Mouse (Mus musculus): ENCODE results near the gene Sp140. TPM values are rescaled to one million over a fixed set of nuclear protein-coding genes. Genes with fewer than 3 reads are reported as not detected.
"Not testable (repeated sequence)": the region's sequence is repeated elsewhere in the genome, so short reads cannot be mapped to it uniquely, and the experiment has no call there.

The Sp140 gene
- polyA plus RNA-seq, 1 experiment from 2014 or later = 0.87 TPM

- H3K9ac ChIP-seq (replicated peaks); H3K27ac ChIP-seq; H3K27me3 ChIP-seq; H3K4me2 ChIP-seq; H3K9me3 ChIP-seq; H3K4me1 ChIP-seq (replicated peaks); H3K4me3 ChIP-seq (replicated peaks); ATAC-seq (ENCODE audit: insufficient number of reproducible peaks, insufficient read depth, low FRiP score, low TSS enrichment, low read depth); H3K36me3 ChIP-seq: not testable (repeated sequence)
- 78% methylated on average over 4 of the region's 5 CpGs for WGBS
Measured at GRCm38 (mm10) chr1:85650524-85650923, 50.3 kb downstream of the Sp140 start.

GRCm38 (mm10) chr1:85651770-85652275 is 51.6 kb downstream of the Sp140 start:
- H3K36me3 ChIP-seq; H3K4me2 ChIP-seq; H3K27ac ChIP-seq; H3K4me1 ChIP-seq (replicated peaks); H3K4me3 ChIP-seq (replicated peaks); H3K9ac ChIP-seq (replicated peaks); H3K9me3 ChIP-seq; ATAC-seq (ENCODE audit: insufficient number of reproducible peaks, insufficient read depth, low FRiP score, low TSS enrichment, low read depth); H3K27me3 ChIP-seq: not testable (repeated sequence)
- 87% methylated on average over 13 of the region's 13 CpGs for WGBS

- ATAC-seq (ENCODE audit: insufficient number of reproducible peaks, insufficient read depth, low FRiP score, low TSS enrichment, low read depth); H3K36me3 ChIP-seq; H3K9ac ChIP-seq (replicated peaks); H3K4me1 ChIP-seq (replicated peaks); H3K9me3 ChIP-seq; H3K27ac ChIP-seq; H3K27me3 ChIP-seq; H3K4me2 ChIP-seq; H3K4me3 ChIP-seq (replicated peaks): not testable (repeated sequence)
- WGBS = 96% methylated on average over 2 of the region's 2 CpGs
Measured at GRCm38 (mm10) chr1:85657211-85657610, 57.0 kb downstream of the Sp140 start.

DNA sequence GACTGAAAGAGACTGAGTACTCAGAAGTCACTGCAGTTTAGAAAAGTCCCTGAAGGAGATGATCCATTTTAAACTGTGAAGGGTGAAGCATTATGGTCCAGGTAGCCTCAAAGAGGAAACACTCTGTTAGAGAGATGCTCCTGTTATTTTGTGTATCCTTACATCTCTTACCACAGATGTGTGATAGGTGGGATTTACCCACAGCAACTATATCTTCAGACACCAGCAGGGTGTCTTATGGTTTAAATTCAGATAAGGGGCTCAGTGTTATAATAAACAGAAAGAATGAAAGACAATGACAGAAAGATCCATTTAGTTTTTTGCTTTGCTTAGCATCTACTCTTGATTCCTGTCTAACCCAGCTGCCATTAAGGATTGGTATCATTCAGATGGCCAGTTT is 64.1 kb downstream of the Sp140 start:
- H3K4me2 ChIP-seq = no peak overlapping the region
- ATAC-seq (ENCODE audit: insufficient number of reproducible peaks, insufficient read depth, low FRiP score, low TSS enrichment, low read depth) = no peak
- no peaks in the 10 kb centered on the region for H3K4me1 ChIP-seq (replicated peaks)
- H3K9ac ChIP-seq (replicated peaks) = no peak overlapping the region
- no peak overlapping the region for H3K27ac ChIP-seq
- H3K27me3 ChIP-seq = no peaks in the 10 kb centered on the region
- H3K9me3 ChIP-seq = no peaks in the 10 kb centered on the region
- no peak overlapping the region for H3K4me3 ChIP-seq (replicated peaks)
- H3K36me3 ChIP-seq = no peaks in the 10 kb centered on the region

- no peaks in the 10 kb centered on the region for H3K36me3 ChIP-seq
- H3K4me3 ChIP-seq (replicated peaks) = no peak overlapping the region
- H3K27ac ChIP-seq = no peak overlapping the region
- H3K4me2 ChIP-seq = no peak overlapping the region
- H3K4me1 ChIP-seq (replicated peaks) = 0 out of 2 replicates have a peak, but pooled peaks cover 5% of the 10 kb centered on the region
- WGBS = 53% methylated on average over 4 of the region's 4 CpGs
- H3K27me3 ChIP-seq = no peaks in the 10 kb centered on the region
- H3K9ac ChIP-seq (replicated peaks) = no peak overlapping the region
- H3K9me3 ChIP-seq = no peaks in the 10 kb centered on the region
- ATAC-seq (ENCODE audit: insufficient number of reproducible peaks, insufficient read depth, low FRiP score, low TSS enrichment, low read depth) = no peak
Measured at GRCm38 (mm10) chr1:85680226-85680625, 80.0 kb downstream of the Sp140 start.

GRCm38 (mm10) chr1:85686666-85687065 is 86.5 kb downstream of the Sp140 start:
- 40% methylated on average over 5 of the region's 5 CpGs for WGBS
- no peaks in the 10 kb centered on the region for H3K36me3 ChIP-seq

DNA sequence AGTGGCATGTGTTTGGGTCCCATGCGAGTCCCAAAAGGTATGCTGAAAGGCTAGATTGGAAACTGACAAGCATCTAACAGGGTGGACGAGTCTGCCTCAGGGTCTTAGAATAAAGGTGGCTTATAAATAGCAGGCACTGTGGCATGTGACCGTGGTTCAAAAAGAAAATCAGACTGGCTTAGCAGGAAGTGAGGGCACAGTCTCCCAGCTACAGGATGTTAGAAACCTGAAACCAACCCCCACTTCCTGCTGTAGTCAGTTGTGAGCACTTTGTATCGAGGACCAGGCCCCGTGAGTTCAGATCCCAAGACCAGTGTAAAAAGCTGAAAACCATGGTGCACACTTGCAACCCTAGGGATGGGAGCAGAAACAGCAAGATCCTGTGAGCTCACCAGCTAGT is 87.2 kb downstream of the Sp140 start:
- 43% methylated on average over 5 of the region's 5 CpGs for WGBS
- Histone ChIP-seq H3K27me3 (no peaks in the 10 kb centered on the region), H3K27ac (no peak overlapping the region)

More at GRCm38 (mm10) chr1:85686666-85687065, 86.5 kb downstream of the Sp140 start:
- Histone ChIP-seq H3K27ac (no peak overlapping the region), H3K4me2 (no peak overlapping the region), H3K9ac (replicated peaks) (no peak overlapping the region), H3K27me3 (no peaks in the 10 kb centered on the region), H3K9me3 (no peaks in the 10 kb centered on the region), H3K4me3 (replicated peaks) (no peak overlapping the region), H3K4me1 (replicated peaks) (no peaks in the 10 kb centered on the region; the same call in 1 of the 2 replicates)
- no peak for ATAC-seq (ENCODE audit: insufficient number of reproducible peaks, insufficient read depth, low FRiP score, low TSS enrichment, low read depth)

DNA sequence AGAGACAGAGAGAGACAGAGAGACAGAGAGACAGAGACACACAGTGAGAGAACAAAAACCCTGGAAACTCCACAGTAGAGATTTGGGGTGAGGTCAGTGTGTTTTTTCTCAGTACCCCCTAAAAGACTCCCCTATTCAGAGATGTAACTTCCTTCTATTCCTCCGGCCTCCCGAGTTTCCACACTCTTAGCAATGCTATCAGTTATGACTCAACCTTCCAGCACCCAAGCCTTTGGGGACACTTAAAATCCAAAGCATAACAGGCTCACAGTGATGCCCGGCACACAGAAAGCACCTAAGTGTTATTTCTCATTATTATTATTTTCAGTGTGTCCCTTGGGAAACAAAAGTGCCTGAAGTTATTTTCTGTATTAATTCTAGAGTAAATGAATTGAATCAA is 90.4 kb downstream of the Sp140 start:
- Histone ChIP-seq H3K4me3 (replicated peaks) (no peak overlapping the region), H3K9me3 (no peaks in the 10 kb centered on the region), H3K27ac (no peak overlapping the region), H3K27me3 (no peaks in the 10 kb centered on the region), H3K36me3 (no peaks in the 10 kb centered on the region), H3K4me1 (replicated peaks) (no peaks in the 10 kb centered on the region; the same call in 1 of the 2 replicates), H3K9ac (replicated peaks) (no peak overlapping the region), H3K4me2 (no peak overlapping the region)
- WGBS = 85% methylated on average over 3 of the region's 3 CpGs
- ATAC-seq (ENCODE audit: insufficient number of reproducible peaks, insufficient read depth, low FRiP score, low TSS enrichment, low read depth) = no peak

More for the DNA sequence above, 87.2 kb downstream of the Sp140 start:
- Histone ChIP-seq H3K4me2 (no peak overlapping the region), H3K4me3 (replicated peaks) (no peak overlapping the region), H3K4me1 (replicated peaks) (no peaks in the 10 kb centered on the region; the same call in 1 of the 2 replicates), H3K9ac (replicated peaks) (no peak overlapping the region), H3K9me3 (no peaks in the 10 kb centered on the region), H3K36me3 (no peaks in the 10 kb centered on the region)
- ATAC-seq (ENCODE audit: insufficient number of reproducible peaks, insufficient read depth, low FRiP score, low TSS enrichment, low read depth) = no peak

DNA sequence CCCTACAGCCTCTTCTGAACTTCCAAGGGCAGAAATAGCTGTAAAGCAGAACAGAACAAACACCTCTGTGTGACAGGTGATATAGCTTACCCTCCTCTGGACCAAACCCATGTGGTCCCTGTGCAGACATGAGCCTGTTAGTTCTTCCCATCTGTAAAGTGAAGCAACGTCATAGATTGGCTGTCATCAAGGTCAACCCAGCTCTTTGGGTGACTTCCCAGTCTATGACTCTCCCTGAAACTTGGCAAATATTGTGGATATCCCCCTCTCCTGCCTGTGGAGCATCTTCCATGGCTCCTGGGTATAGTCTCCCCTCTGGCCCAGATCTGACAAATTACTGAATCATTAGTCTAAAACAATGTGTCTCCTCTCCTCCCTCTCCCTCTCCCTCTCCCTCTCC is 92.1 kb downstream of the Sp140 start:
- no peak for ATAC-seq (ENCODE audit: insufficient number of reproducible peaks, insufficient read depth, low FRiP score, low TSS enrichment, low read depth)
- no peaks in the 10 kb centered on the region; the same call in 1 of the 2 replicates for H3K4me1 ChIP-seq (replicated peaks)

GRCm38 (mm10) chr1:85693280-85693679 is 93.1 kb downstream of the Sp140 start:
- Histone ChIP-seq H3K27ac (no peak overlapping the region), H3K9me3 (no peaks in the 10 kb centered on the region), H3K4me1 (replicated peaks) (no peaks in the 10 kb centered on the region), H3K9ac (replicated peaks) (no peak overlapping the region), H3K4me3 (replicated peaks) (no peak overlapping the region), H3K4me2 (no peak overlapping the region), H3K36me3 (no peaks in the 10 kb centered on the region), H3K27me3 (no peaks in the 10 kb centered on the region)
- 75% methylated on average over 3 of the region's 3 CpGs for WGBS
- ATAC-seq (ENCODE audit: insufficient number of reproducible peaks, insufficient read depth, low FRiP score, low TSS enrichment, low read depth) = no peak

More for the DNA sequence above, 92.1 kb downstream of the Sp140 start:
- Histone ChIP-seq H3K4me3 (replicated peaks) (no peak overlapping the region), H3K4me2 (no peak overlapping the region), H3K9ac (replicated peaks) (no peak overlapping the region), H3K27me3 (no peaks in the 10 kb centered on the region), H3K27ac (no peak overlapping the region), H3K9me3 (no peaks in the 10 kb centered on the region), H3K36me3 (no peaks in the 10 kb centered on the region)
- WGBS = 84% methylated on average over 1 of the region's 1 CpGs
